Mouse (Mus musculus): ENCODE data around the gene Rpl31. TPM values are rescaled to one million over a fixed set of nuclear protein-coding genes. Genes with fewer than 3 reads are reported as not detected.

The Rpl31 gene
- total RNA-seq, 2 experiments from 2014 or later, result 538 to 549 TPM

GRCm38 (mm10) chr1:39392189-39392588, 24.5 kb downstream of the Rpl31 start:
- no peak overlapping the region for H3K27ac ChIP-seq
- peak; percentile 98 for TF ChIP-seq CTCF (conservative IDR thresholded peaks at IDR 0.05)
- no peak overlapping the region for H3K4me3 ChIP-seq
- peak; percentile 63 to 84 for DNase-seq (ENCODE audit: low spot score in 2 of 2)

- no peak for TF ChIP-seq CTCF (conservative IDR thresholded peaks at IDR 0.05)
- H3K27ac ChIP-seq, result no peak overlapping the region
- DNase-seq (ENCODE audit: low spot score in 2 of 2), result no peak
- no peak overlapping the region for H3K4me3 ChIP-seq
Measured at GRCm38 (mm10) chr1:39393217-39393867, 25.7 kb downstream of the Rpl31 start.

GRCm38 (mm10) chr1:39394096-39394495, 26.5 kb downstream of the Rpl31 start:
- no peak for DNase-seq (ENCODE audit: low spot score in 2 of 2)
- TF ChIP-seq CTCF (conservative IDR thresholded peaks at IDR 0.05), result no peak
- no peak overlapping the region for H3K4me3 ChIP-seq
- no peak overlapping the region for H3K27ac ChIP-seq

GRCm38 (mm10) chr1:39394650-39395049, 27.0 kb downstream of the Rpl31 start:
- Histone ChIP-seq H3K27ac (no peak overlapping the region), H3K4me3 (no peak overlapping the region)
- no peak for TF ChIP-seq CTCF (conservative IDR thresholded peaks at IDR 0.05)
- DNase-seq (ENCODE audit: low spot score in 2 of 2), result no peak

GRCm38 (mm10) chr1:39396347-39396746, 28.7 kb downstream of the Rpl31 start:
- Histone ChIP-seq H3K27ac (no peak overlapping the region), H3K4me3 (no peak overlapping the region)
- DNase-seq (ENCODE audit: low spot score in 2 of 2), result no peak
- TF ChIP-seq CTCF (conservative IDR thresholded peaks at IDR 0.05), result no peak

- no peak for DNase-seq (ENCODE audit: low spot score in 2 of 2)
- Histone ChIP-seq H3K27ac (no peak overlapping the region), H3K4me3 (no peak overlapping the region)
- no peak for TF ChIP-seq CTCF (conservative IDR thresholded peaks at IDR 0.05)
Measured at GRCm38 (mm10) chr1:39398284-39398683, 30.6 kb downstream of the Rpl31 start.

- TF ChIP-seq CTCF (conservative IDR thresholded peaks at IDR 0.05), result no peak
- no peak overlapping the region for H3K4me3 ChIP-seq
- no peak overlapping the region for H3K27ac ChIP-seq
- DNase-seq (ENCODE audit: low spot score in 2 of 2), result no peak
Measured at GRCm38 (mm10) chr1:39399228-39399627, 31.6 kb downstream of the Rpl31 start.

- no peak for TF ChIP-seq CTCF (conservative IDR thresholded peaks at IDR 0.05)
Measured at GRCm38 (mm10) chr1:39400173-39400572, 32.5 kb downstream of the Rpl31 start.

GRCm38 (mm10) chr1:39407108-39407507, 39.5 kb downstream of the Rpl31 start:
- peak; percentile 37 for TF ChIP-seq CTCF (conservative IDR thresholded peaks at IDR 0.05)
- no peak for DNase-seq (ENCODE audit: low spot score in 2 of 2)
- Histone ChIP-seq H3K27ac (no peak overlapping the region), H3K4me3 (no peak overlapping the region)

More at GRCm38 (mm10) chr1:39400173-39400572, 32.5 kb downstream of the Rpl31 start:
- H3K4me3 ChIP-seq, result no peak overlapping the region
- H3K27ac ChIP-seq, result no peak overlapping the region
- no peak for DNase-seq (ENCODE audit: low spot score in 2 of 2)

- H3K27ac ChIP-seq, result no peak overlapping the region
- no peak for TF ChIP-seq CTCF (conservative IDR thresholded peaks at IDR 0.05)
- DNase-seq (ENCODE audit: low spot score in 2 of 2), result no peak
- no peak overlapping the region for H3K4me3 ChIP-seq
Measured at GRCm38 (mm10) chr1:39408123-39408522, 40.5 kb downstream of the Rpl31 start.

- Histone ChIP-seq H3K27ac (no peak overlapping the region), H3K4me3 (no peak overlapping the region)
- DNase-seq (ENCODE audit: low spot score in 2 of 2), result no peak
- TF ChIP-seq CTCF (conservative IDR thresholded peaks at IDR 0.05), result no peak
Measured at GRCm38 (mm10) chr1:39408668-39409067, 41.0 kb downstream of the Rpl31 start.

GRCm38 (mm10) chr1:39410085-39410821, 42.6 kb downstream of the Rpl31 start:
- DNase-seq (ENCODE audit: low spot score in 2 of 2), result no peak
- no peak for TF ChIP-seq CTCF (conservative IDR thresholded peaks at IDR 0.05)
- Histone ChIP-seq H3K27ac (no peak overlapping the region), H3K4me3 (no peak overlapping the region)

GRCm38 (mm10) chr1:39417817-39418216, 50.2 kb downstream of the Rpl31 start:
- no peak for DNase-seq (ENCODE audit: low spot score in 2 of 2)
- H3K27ac ChIP-seq, result no peak overlapping the region
- 0 out of 2 replicates have a peak, but pooled peaks have one; percentile 6 for TF ChIP-seq CTCF (conservative IDR thresholded peaks at IDR 0.05)
- H3K4me3 ChIP-seq, result no peak overlapping the region

GRCm38 (mm10) chr1:39418852-39419251, 51.2 kb downstream of the Rpl31 start:
- TF ChIP-seq CTCF (conservative IDR thresholded peaks at IDR 0.05), result no peak
- DNase-seq (ENCODE audit: low spot score in 2 of 2), result no peak
- Histone ChIP-seq H3K27ac (no peak overlapping the region), H3K4me3 (no peak overlapping the region)
